Mouse (Mus musculus): ENCODE data around the gene Olfr462.

DNA sequence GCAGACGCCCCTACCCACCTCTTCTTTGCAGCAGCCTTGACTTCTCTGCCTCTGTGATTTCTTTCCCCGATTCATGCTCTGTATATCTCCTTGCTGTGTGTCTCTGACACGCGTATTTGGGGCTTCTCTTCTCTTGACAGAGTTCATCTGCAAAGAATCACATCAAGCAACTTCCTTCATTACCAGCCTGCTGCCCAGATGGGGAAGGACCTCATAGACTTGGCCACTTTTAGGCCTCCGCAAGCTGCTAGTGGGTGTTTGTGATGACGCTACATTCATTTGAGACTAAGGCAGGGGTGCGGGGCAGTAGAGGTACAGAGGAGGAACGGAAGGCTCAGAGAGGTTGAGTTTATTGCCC lies 38.5 kb downstream of the Olfr462 start:
- no peak for TF ChIP-seq POLR2A (IDR thresholded peaks at IDR 0.05; ENCODE audit: insufficient read length, low read depth)
- TF ChIP-seq E2F4 (IDR thresholded peaks at IDR 0.05; ENCODE audit: insufficient read depth) = no peak
- TF ChIP-seq TCF12 (IDR thresholded peaks at IDR 0.05; ENCODE audit: insufficient read depth, poor library complexity, severe bottlenecking) = no peak
- no peak for TF ChIP-seq MAX (IDR thresholded peaks at IDR 0.05; ENCODE audit: low read depth)
- no peak for TF ChIP-seq MYOD1 (IDR thresholded peaks at IDR 0.05; ENCODE audit: control insufficient read depth in 1 of 3, insufficient read length in 2 of 3, low read depth in 2 of 3)
